Mouse (Mus musculus) liver, embryonic 14.5 days (tissue): ENCODE data around the gene Wdr25. TPM values are rescaled to one million over a fixed set of nuclear protein-coding genes. Genes with fewer than 3 reads are reported as not detected.
A peak's percentile ranks its signal among the peaks of the same experiment; 100 is the strongest.

ENCODE experiments used
- ATAC-seq: fragments of 200-750 bp; cut with Nextera tagmentation; 2 replicates; pipeline ENCODE4 v1.8.0; 2017; ENCODE audit warnings: moderate number of reproducible peaks, mild to moderate bottlenecking, moderate library complexity; ENCODE audit not compliant: insufficient read depth
- DNase-seq, 3 experiments: peaks; one replicate each; pipeline ENCODE4 v3.0.0-alpha.2; 2012 to 2013; ENCODE audit warnings: low read depth in 3 of 3, low spot score in 3 of 3
- H3K27ac ChIP-seq: fragments of 300-500 bp; sonication (generic); 2 replicates; pipeline ENCODE4 v1.5.1; 2014; ENCODE audit warnings: moderate library complexity, mild to moderate bottlenecking, control low read depth, inconsistent platforms
- H3K27me3 ChIP-seq: fragments of 300-500 bp; sonication (generic); 2 replicates; pipeline ENCODE4 v1.6.1; 2014; ENCODE audit warnings: mild to moderate bottlenecking, low read length, moderate library complexity; ENCODE audit not compliant: control insufficient read depth, insufficient read depth
- H3K36me3 ChIP-seq: fragments of 300-500 bp; sonication (generic); replicated peaks from 2 replicates; pipeline ENCODE4 v1.6.1; 2014; ENCODE audit warnings: low read depth; ENCODE audit not compliant: control insufficient read depth, insufficient read depth
- H3K4me1 ChIP-seq, 2 experiments: fragments of 200-500 bp in 1 of 2; fragments of 300-500 bp in 1 of 2; sonication (generic) in 1 of 2; replicated peaks; 2 replicates each; pipeline ENCODE4 v1.6.1; 2012 to 2014; ENCODE audit warnings: antibody characterized with exemption in 1 of 2, inconsistent platforms in 1 of 2, low read length in 1 of 2; ENCODE audit not compliant: control insufficient read depth in 2 of 2, insufficient read depth in 2 of 2
- H3K4me2 ChIP-seq: fragments of 300-500 bp; sonication (generic); 2 replicates; pipeline ENCODE4 v1.6.1; 2014; ENCODE audit warnings: low read depth, mild to moderate bottlenecking, control low read depth, moderate library complexity
- H3K4me3 ChIP-seq, 2 experiments: fragments of 200-500 bp in 1 of 2; fragments of 300-500 bp in 1 of 2; sonication (generic) in 1 of 2; 2 replicates each; pipeline ENCODE4 v1.5.1; 2012 to 2014; ENCODE audit warnings: low read depth in 2 of 2, low read length in 2 of 2, mild to moderate bottlenecking in 2 of 2, control low read depth in 1 of 2, inconsistent platforms in 1 of 2, moderate library complexity in 1 of 2; ENCODE audit not compliant: insufficient read depth in 1 of 2
- H3K9ac ChIP-seq: fragments of 300-500 bp; sonication (generic); replicated peaks from 2 replicates; pipeline ENCODE4 v1.6.1; 2014; ENCODE audit warnings: mild to moderate bottlenecking, control low read depth, moderate library complexity
- H3K9me3 ChIP-seq: fragments of 300-500 bp; sonication (generic); 2 replicates; pipeline ENCODE4 v1.6.1; 2016; ENCODE audit warnings: low read length, mixed read lengths; ENCODE audit not compliant: control insufficient read depth
- CTCF ChIP-seq: IDR thresholded peaks from 2 replicates; pipeline ENCODE4 v1.5.1; 2016; ENCODE audit warnings: antibody characterized with exemption, low read depth, control low read depth
- EP300 ChIP-seq: IDR thresholded peaks from 2 replicates; pipeline ENCODE4 v1.6.1; 2016; ENCODE audit warnings: antibody characterized with exemption, low read depth
- WGBS: fragments of 180-500 bp; shearing (Covaris S2); extraction: QIAGEN DNeasy Blood & Tissue Kit; methylation state at CpG from one replicate; pipeline ENCODE4 v1.1.7; 2014; ENCODE audit not compliant: insufficient replicate concordance; 5-methylcytosine and 5-hydroxymethylcytosine counted together
- polyA plus RNA-seq, 2 experiments: library from polyadenylated mRNA; depleted of rRNA in 1 of 2; stranded (reverse) in 1 of 2; unstranded in 1 of 2; fragments of >200 nt; fragmentation: Nextera tagmentation in 1 of 2; extraction: Ambion mirVana in 1 of 2; gene quantifications; 2 replicates each; pipeline versions ENCODE4 v1.2.1 to v1.2.3; 2012 to 2014

The Wdr25 gene
- polyA plus RNA-seq, 2 experiments = 1.2 to 3.7 TPM

DNA sequence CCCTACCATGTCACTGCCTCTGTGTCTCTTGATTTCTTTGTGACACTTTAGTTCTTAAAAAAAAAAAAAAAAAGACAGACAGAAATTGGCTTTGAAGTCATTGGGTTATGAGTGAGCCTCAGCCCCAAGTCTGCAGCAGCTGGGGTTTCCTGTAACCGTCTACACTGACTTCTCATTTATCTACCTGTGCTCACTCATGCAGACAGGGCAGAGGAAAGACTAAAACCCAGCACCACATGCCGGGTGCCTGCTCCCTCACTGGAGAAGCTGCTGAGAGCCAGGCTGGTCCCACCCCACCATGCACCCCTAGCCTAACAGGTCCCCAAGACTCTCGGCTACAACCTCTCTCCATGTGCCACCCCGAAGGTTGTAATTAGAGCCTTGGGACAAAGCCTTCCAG is 164.3 kb downstream of the Wdr25 start:
- H3K36me3 ChIP-seq = no peaks in the 10 kb centered on the region
- H3K9ac ChIP-seq = no peak overlapping the region
- no peak overlapping the region for H3K4me3 ChIP-seq
- H3K4me1 ChIP-seq = no peaks in the 10 kb centered on the region
- ATAC-seq (no peak), DNase-seq (no peak)
- peaks cover 29% of the 10 kb centered on the region for H3K27me3 ChIP-seq
- TF ChIP-seq CTCF = no peak
- no peak overlapping the region for H3K4me2 ChIP-seq
- H3K27ac ChIP-seq = no peak overlapping the region
- no peaks in the 10 kb centered on the region for H3K9me3 ChIP-seq
- 37% methylated on average over 4 of the region's 4 CpGs for WGBS

DNA sequence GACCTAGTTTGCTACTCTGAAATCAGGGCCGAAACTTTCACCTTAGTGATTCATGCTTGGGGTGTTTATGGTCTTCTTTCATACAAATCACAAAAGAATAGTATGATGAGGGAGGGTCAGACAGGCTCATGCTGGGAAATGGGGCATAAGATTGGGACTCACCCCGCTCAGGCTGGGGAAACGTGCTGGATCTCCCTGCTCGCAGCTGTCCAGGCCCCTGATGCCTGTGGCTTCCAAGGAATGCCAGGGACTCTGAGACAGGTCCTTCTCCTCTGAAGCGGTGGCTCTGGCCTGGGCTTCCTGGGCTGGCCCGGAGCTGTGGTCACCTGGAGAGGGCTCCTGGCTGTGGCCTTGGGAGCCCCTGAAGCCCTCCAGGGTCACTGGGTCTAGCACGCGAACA is 165.2 kb downstream of the Wdr25 start:
- H3K36me3 ChIP-seq = no peaks in the 10 kb centered on the region
- 72% methylated on average over 8 of the region's 8 CpGs for WGBS
- no peak overlapping the region for H3K9ac ChIP-seq
- no peak for TF ChIP-seq CTCF
- TF ChIP-seq EP300 = no peak
- no peak overlapping the region for H3K4me3 ChIP-seq
- no peak for ATAC-seq
- no peak for DNase-seq
- H3K4me2 ChIP-seq = no peak overlapping the region
- H3K27ac ChIP-seq = no peak overlapping the region
- no peaks in the 10 kb centered on the region for H3K9me3 ChIP-seq
- H3K4me1 ChIP-seq = no peaks in the 10 kb centered on the region
- peaks cover 19% of the 10 kb centered on the region for H3K27me3 ChIP-seq

DNA sequence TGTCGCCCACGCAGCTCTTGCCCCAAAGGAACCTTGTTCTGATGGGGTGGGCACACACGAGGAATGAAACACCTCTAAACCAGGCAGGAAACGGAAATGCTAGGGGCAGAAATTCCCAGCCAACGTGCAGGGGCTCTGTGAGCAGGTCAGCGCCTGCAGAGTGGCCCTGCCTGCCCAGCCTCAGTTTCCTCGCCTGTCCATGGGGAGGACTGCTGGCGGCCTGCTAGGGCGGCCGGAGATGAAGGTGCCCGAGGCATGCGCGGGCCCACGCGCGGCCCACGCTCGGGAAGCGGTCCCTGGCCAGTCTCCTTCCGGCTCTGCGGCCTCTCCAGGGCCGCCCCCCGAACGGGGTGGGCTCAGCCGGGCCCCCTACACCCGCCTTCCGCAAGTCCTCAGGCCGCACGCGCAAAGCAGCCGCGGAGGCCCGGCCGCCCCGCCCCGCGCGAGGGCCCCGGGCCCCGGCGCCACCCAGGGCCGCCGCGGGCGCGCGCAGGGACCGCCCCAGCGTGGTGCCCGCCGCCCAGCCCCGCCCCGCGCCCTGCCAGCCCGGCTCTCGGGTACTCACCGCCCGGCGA is 174.2 kb downstream of the Wdr25 start:
- no peaks in the 10 kb centered on the region for H3K4me1 ChIP-seq
- H3K9me3 ChIP-seq = no peaks in the 10 kb centered on the region
- WGBS = 3% methylated on average over 50 of the region's 59 CpGs
- TF ChIP-seq CTCF = no peak
- no peaks in the 10 kb centered on the region for H3K36me3 ChIP-seq
- peak overlapping the region; percentile 10 to 38; a peak in 3 of 4 replicates for H3K4me3 ChIP-seq
- ATAC-seq (peak; percentile 71), DNase-seq (no peak)
- peak overlapping the region; percentile 52 for H3K4me2 ChIP-seq
- H3K9ac ChIP-seq = 0 out of 2 replicates have a peak overlapping the region, but pooled peaks have one; percentile 3
- peaks cover 4% of the 10 kb centered on the region for H3K27me3 ChIP-seq
- no peak overlapping the region for H3K27ac ChIP-seq

DNA sequence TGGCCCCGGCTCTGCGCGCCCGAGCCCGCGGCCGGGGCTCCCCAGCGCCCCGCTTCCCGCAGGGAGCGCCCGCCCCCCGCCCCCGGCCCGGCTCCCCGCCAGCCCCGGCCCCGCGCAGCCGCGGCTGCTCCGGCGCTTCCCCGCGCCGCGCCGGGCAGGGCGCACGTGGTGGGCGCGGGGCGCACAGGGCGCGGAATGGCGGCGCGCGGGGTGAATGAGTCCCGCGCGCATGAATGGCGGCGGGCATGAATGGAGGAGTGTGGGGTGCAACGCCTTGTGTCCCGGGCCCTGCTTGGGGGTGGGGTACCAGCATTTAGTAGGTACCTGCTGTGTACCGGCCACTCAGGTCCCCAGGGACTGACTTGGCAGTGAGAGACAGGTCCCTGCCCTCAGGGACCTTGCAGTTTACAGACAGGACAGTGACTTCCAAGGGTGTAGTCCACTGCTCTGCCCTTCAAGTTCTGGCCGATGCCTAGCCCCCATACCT is 174.8 kb downstream of the Wdr25 start, which contains the start of gene Begain:
TSS of gene Begain (minus strand) at position 51 of the 487 bp plus-strand sequence.
- DNase-seq (no peak), ATAC-seq (peak; percentile 40; the same call in 1 of the 2 replicates)
- Histone ChIP-seq H3K9ac (0 out of 2 replicates have a peak within 1 kb of the TSS, but pooled peaks have one; percentile 3), H3K4me3 (peak within 1 kb of the TSS; percentile 10 to 38), H3K27ac (no peak within 1 kb of the TSS), H3K27me3 (peaks cover 4% of the 10 kb centered on the region), H3K36me3 (no peaks in the 10 kb centered on the region), H3K4me1 (no peaks in the 10 kb centered on the region), H3K9me3 (no peaks in the 10 kb centered on the region), H3K4me2 (peak within 1 kb of the TSS; percentile 52)
- 2% methylated on average over 38 of the region's 48 CpGs for WGBS
- TF ChIP-seq CTCF = no peak
- no peak for TF ChIP-seq EP300

DNA sequence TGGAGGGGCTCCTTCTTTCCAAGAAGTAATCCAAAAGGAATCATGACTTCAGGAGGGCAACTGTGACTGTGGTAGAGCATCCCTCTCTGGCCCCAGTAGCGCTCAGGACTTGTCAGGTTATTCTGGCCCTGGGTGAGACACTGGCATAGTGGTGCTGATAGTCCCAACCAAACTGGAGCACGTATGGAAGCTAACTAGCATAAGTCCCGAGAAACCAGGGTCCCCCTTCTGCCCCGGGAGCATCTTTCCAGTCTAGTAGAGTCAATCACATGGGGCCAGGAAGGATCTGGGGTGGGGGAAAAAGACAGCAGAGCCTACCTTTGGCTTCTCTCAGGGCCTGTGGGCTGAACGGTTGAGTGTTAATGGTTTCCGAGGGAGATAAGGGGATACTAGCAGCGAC is 175.3 kb downstream of the Wdr25 start:
- Histone ChIP-seq H3K4me2 (no peak overlapping the region), H3K27ac (no peak overlapping the region), H3K4me3 (no peak overlapping the region), H3K36me3 (no peaks in the 10 kb centered on the region), H3K4me1 (no peaks in the 10 kb centered on the region), H3K9ac (no peak overlapping the region), H3K27me3 (peaks cover 4% of the 10 kb centered on the region), H3K9me3 (no peaks in the 10 kb centered on the region)
- DNase-seq = no peak
- 28% methylated on average over 7 of the region's 7 CpGs for WGBS
- ATAC-seq = no peak
- TF ChIP-seq CTCF (no peak), EP300 (no peak)
